Mouse (Mus musculus): ENCODE data around the gene Onecut1.

The Onecut1 gene

GRCm38 (mm10) chr9:74861561-74861980, at the start of gene Onecut1:
Onecut1 (plus strand) TSS chr9:74861921.
- CTCF ChIA-PET: no interaction called here

GRCm38 (mm10) chr9:74819736-74820511, 41.8 kb upstream of the Onecut1 start:
- CTCF ChIA-PET: interaction anchor here (0.5 kb wide), 1 partner anchor 47 kb away, joined by 4 read pairs; no protein-coding TSS in a partner anchor

- CTCF ChIA-PET: no interaction called here
Measured at GRCm38 (mm10) chr9:74825102-74825501, 36.6 kb upstream of the Onecut1 start.

GRCm38 (mm10) chr9:74829206-74829605, 32.5 kb upstream of the Onecut1 start:
- CTCF ChIA-PET: interaction anchor here (0.5 kb wide), 1 partner anchor 10 kb away, joined by 12 read pairs; no protein-coding TSS in a partner anchor

GRCm38 (mm10) chr9:74842890-74843289, 18.8 kb upstream of the Onecut1 start:
- CTCF ChIA-PET: no interaction called here

- CTCF ChIA-PET: interaction anchor here (0.6 kb wide), 1 partner anchor 8 kb away, joined by 4 read pairs; no protein-coding TSS in a partner anchor
Measured at GRCm38 (mm10) chr9:74846867-74847830, 14.6 kb upstream of the Onecut1 start.

- CTCF ChIA-PET: no interaction called here
Measured at GRCm38 (mm10) chr9:74848411-74849194, 13.1 kb upstream of the Onecut1 start.

GRCm38 (mm10) chr9:74849195-74849978, 12.3 kb upstream of the Onecut1 start:
- CTCF ChIA-PET: no interaction called here

GRCm38 (mm10) chr9:74849979-74850780, 11.5 kb upstream of the Onecut1 start:
- CTCF ChIA-PET: no interaction called here

- CTCF ChIA-PET: interaction anchor here (0.6 kb wide), 1 partner anchor 27 kb away, joined by 5 read pairs; no protein-coding TSS in a partner anchor
Measured at GRCm38 (mm10) chr9:74850781-74851145, 11.0 kb upstream of the Onecut1 start.

- CTCF ChIA-PET: interaction anchor here (0.6 kb wide), 1 partner anchor 26 kb away, joined by 5 read pairs; no protein-coding TSS in a partner anchor
Measured at GRCm38 (mm10) chr9:74851601-74852000, 10.1 kb upstream of the Onecut1 start.

GRCm38 (mm10) chr9:74852361-74852760, 9.4 kb upstream of the Onecut1 start:
- CTCF ChIA-PET: no interaction called here

GRCm38 (mm10) chr9:74853191-74854072, 8.3 kb upstream of the Onecut1 start:
- CTCF ChIA-PET: interaction anchor here (0.7 kb wide), 1 partner anchor 741 kb away, joined by 4 read pairs; no protein-coding TSS in a partner anchor

GRCm38 (mm10) chr9:74854073-74854591, 7.6 kb upstream of the Onecut1 start:
- CTCF ChIA-PET: no interaction called here

GRCm38 (mm10) chr9:74855446-74855845, 6.3 kb upstream of the Onecut1 start:
- CTCF ChIA-PET: no interaction called here

- CTCF ChIA-PET: no interaction called here
Measured at GRCm38 (mm10) chr9:74856578-74857507, 4.9 kb upstream of the Onecut1 start.

GRCm38 (mm10) chr9:74857508-74857840, 4.2 kb upstream of the Onecut1 start:
- CTCF ChIA-PET: no interaction called here

- CTCF ChIA-PET: no interaction called here
Measured at GRCm38 (mm10) chr9:74858111-74858510, 3.6 kb upstream of the Onecut1 start.
